Mouse (Mus musculus): ENCODE results near the gene Dnajc13. TPM values are rescaled to one million over a fixed set of nuclear protein-coding genes. Genes with fewer than 3 reads are reported as not detected.

Dnajc13 gene
- polyA plus RNA-seq, 1 experiment from 2014 or later: 10.6 TPM

DNA sequence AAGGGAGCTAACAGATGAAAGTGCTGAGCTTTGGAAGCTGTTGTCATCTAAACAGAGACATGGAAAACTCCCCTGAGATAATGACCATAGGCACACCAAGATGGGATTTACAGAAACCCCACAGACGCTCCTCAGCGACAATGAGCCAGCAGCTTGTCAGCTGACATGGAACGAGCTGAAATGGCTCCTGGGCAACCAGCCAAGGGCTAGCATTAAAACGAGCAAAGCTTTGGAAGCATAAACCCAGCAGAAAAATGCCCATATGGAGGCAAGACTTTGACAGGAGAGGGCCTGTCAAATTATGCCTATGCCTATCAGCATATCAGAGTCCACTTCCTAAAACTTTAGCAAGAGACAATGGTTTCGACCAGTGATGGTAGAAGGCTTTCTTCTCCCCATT is 27.0 kb downstream of the Dnajc13 start:
- TF ChIP-seq EP300 (IDR thresholded peaks at IDR 0.05) (no peak), CTCF (IDR thresholded peaks at IDR 0.05) (no peak)
- no peaks in the 10 kb centered on the region for H3K27me3 ChIP-seq (replicated peaks; ENCODE audit: insufficient read depth, low read length)
- no peak for ATAC-seq
- no peak overlapping the region for H3K9ac ChIP-seq (replicated peaks; ENCODE audit: low read depth)
- H3K27ac ChIP-seq (ENCODE audit: low read length): no peak overlapping the region
- no peak overlapping the region for H3K4me2 ChIP-seq (replicated peaks; ENCODE audit: low read depth, low read length)
- no peak overlapping the region for H3K4me3 ChIP-seq (ENCODE audit: low read depth, low read length)
- peaks cover 27% of the 10 kb centered on the region for H3K36me3 ChIP-seq (ENCODE audit: insufficient read depth, low read length)
- WGBS: 48% methylated on average over 5 of the region's 5 CpGs
- H3K4me1 ChIP-seq (ENCODE audit: insufficient read depth, low read depth, low read length): no peaks in the 10 kb centered on the region
- no peak for DNase-seq (ENCODE audit: low spot score)
- H3K9me3 ChIP-seq (ENCODE audit: low read length): no peaks in the 10 kb centered on the region

DNA sequence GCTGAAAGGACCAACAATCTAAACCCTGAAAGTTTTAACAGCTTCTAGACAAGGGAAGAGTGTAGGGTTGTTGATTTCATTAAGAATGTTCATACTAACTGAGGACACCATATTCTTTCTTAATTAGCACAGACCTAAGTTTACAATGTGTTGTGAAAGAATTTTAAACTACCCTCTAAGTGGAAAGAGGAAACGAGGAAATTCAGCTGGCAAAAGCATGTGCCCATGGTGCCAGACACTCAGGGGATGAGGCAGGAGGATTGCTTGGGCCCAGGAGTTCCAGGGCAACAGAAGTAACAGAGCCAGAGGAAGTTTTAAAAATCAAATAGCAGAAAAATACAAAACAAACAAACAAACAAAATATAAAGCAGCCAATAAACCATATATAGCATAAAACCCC is 28.9 kb downstream of the Dnajc13 start:
- peaks cover 43% of the 10 kb centered on the region for H3K36me3 ChIP-seq (ENCODE audit: insufficient read depth, low read length)
- H3K9me3 ChIP-seq (ENCODE audit: low read length): no peaks in the 10 kb centered on the region
- H3K4me2 ChIP-seq (replicated peaks; ENCODE audit: low read depth, low read length): no peak overlapping the region
- no peak overlapping the region for H3K9ac ChIP-seq (replicated peaks; ENCODE audit: low read depth)
- 81% methylated on average over 1 of the region's 1 CpGs for WGBS
- no peak overlapping the region for H3K4me3 ChIP-seq (ENCODE audit: low read depth, low read length)
- no peak for DNase-seq (ENCODE audit: low spot score)
- H3K27me3 ChIP-seq (replicated peaks; ENCODE audit: insufficient read depth, low read length): no peaks in the 10 kb centered on the region
- H3K27ac ChIP-seq (ENCODE audit: low read length): no peak overlapping the region
- no peaks in the 10 kb centered on the region for H3K4me1 ChIP-seq (ENCODE audit: insufficient read depth, low read depth, low read length)
- TF ChIP-seq CTCF (IDR thresholded peaks at IDR 0.05) (no peak), EP300 (IDR thresholded peaks at IDR 0.05) (no peak)
- no peak for ATAC-seq

DNA sequence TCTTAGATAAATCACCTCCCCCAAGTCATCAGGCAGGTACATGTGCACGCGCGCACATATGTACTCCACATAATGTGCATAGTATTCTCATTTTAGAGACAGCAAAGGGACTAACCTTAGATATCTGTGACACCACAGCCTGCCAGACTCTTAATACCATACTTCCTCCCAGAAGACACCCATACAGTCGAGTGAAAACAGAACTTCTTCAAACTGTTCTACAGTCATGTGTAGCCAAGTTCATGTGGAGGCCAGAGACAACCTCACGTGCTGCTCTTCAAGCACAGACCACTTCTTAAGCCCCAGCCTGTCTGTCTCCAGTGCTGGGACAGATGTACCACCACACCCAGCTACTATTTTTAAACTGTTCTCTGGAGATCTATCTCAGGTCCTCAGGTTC is 29.7 kb downstream of the Dnajc13 start:
- H3K4me3 ChIP-seq (ENCODE audit: low read depth, low read length): no peak overlapping the region
- no peaks in the 10 kb centered on the region for H3K27me3 ChIP-seq (replicated peaks; ENCODE audit: insufficient read depth, low read length)
- no peaks in the 10 kb centered on the region for H3K9me3 ChIP-seq (ENCODE audit: low read length)
- no peak overlapping the region for H3K27ac ChIP-seq (ENCODE audit: low read length)
- no peak overlapping the region for H3K9ac ChIP-seq (replicated peaks; ENCODE audit: low read depth)
- no peak for TF ChIP-seq CTCF (IDR thresholded peaks at IDR 0.05)
- no peak for TF ChIP-seq EP300 (IDR thresholded peaks at IDR 0.05)
- H3K4me1 ChIP-seq (ENCODE audit: insufficient read depth, low read depth, low read length): no peaks in the 10 kb centered on the region
- peaks cover 50% of the 10 kb centered on the region for H3K36me3 ChIP-seq (ENCODE audit: insufficient read depth, low read length)
- ATAC-seq (no peak), DNase-seq (ENCODE audit: low spot score) (no peak)
- 89% methylated on average over 5 of the region's 5 CpGs for WGBS
- no peak overlapping the region for H3K4me2 ChIP-seq (replicated peaks; ENCODE audit: low read depth, low read length)

DNA sequence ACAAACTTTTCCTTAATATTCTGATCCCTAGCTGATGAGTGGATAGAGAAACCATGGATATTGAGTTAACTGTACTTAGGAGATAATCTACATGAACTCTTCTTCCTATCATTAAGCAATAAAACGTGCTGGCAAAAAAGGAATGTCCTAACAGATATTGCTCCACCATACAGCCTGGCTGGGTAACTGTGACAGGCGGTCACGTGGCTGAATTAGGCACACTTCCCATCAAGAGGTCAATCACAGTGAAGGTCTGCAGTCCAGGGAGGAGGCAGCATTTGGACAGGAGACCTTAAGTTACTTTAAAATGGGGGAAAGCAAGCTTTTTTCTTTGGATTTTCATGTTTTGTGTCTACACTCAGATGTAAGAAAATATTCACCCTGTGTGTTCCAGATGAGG is 30.7 kb downstream of the Dnajc13 start:
- DNase-seq (ENCODE audit: low spot score): peak; percentile 12

DNA sequence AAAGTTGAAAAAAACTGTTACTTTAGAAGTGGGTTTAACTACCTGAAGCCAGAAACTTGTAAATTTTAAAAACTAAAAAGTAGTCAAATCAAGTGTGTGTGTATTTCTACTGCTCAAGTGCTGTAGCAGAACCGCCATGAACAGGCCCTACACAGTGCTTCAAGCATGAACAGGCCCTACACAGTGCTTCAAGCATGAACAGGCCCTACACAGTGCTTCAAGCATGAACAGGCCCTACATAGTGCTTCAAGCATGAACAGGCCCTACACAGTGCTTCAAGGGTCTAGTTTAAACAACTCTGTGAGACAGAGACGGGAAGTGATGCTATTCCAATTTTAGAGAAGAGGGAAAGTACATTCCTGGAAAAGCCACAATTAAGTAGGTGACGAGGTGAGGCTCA is 51.3 kb downstream of the Dnajc13 start:
- H3K36me3 ChIP-seq (ENCODE audit: insufficient read depth, low read length): peaks cover 24% of the 10 kb centered on the region

More for the DNA sequence above, 30.7 kb downstream of the Dnajc13 start:
- 86% methylated on average over 3 of the region's 3 CpGs for WGBS
- no peaks in the 10 kb centered on the region for H3K9me3 ChIP-seq (ENCODE audit: low read length)
- no peak for ATAC-seq
- H3K4me1 ChIP-seq (ENCODE audit: insufficient read depth, low read depth, low read length): no peaks in the 10 kb centered on the region
- H3K9ac ChIP-seq (replicated peaks; ENCODE audit: low read depth): no peak overlapping the region
- peaks cover 48% of the 10 kb centered on the region for H3K36me3 ChIP-seq (ENCODE audit: insufficient read depth, low read length)
- H3K4me2 ChIP-seq (replicated peaks; ENCODE audit: low read depth, low read length): no peak overlapping the region
- no peak overlapping the region for H3K4me3 ChIP-seq (ENCODE audit: low read depth, low read length)
- no peaks in the 10 kb centered on the region for H3K27me3 ChIP-seq (replicated peaks; ENCODE audit: insufficient read depth, low read length)
- no peak for TF ChIP-seq CTCF (IDR thresholded peaks at IDR 0.05)
- TF ChIP-seq EP300 (IDR thresholded peaks at IDR 0.05): no peak
- H3K27ac ChIP-seq (ENCODE audit: low read length): no peak overlapping the region

DNA sequence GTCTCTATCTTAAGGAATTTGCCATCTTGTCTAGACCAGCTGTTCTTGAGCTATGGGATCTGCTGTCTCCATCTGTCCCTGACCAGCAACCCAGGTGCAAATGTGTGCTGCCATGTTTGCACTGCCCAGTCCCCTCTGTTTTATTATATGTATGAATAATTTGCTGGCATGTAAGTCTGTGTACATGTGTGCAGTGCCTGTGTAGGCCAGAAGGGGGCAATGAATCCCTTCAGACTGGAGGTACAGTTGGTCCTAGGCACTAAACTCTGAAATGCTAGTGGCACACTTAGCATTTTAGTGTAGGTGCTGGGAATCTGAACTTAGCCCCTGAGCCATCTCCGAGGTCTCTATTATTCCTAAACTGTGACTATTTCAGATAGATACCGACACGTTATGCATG is 58.9 kb downstream of the Dnajc13 start:
- DNase-seq (ENCODE audit: low spot score) (peak; percentile 60), ATAC-seq (no peak; the same call in 1 of the 2 replicates)
- TF ChIP-seq CTCF (IDR thresholded peaks at IDR 0.05): peak; percentile 78
- no peak for TF ChIP-seq EP300 (IDR thresholded peaks at IDR 0.05)
- no peaks in the 10 kb centered on the region for H3K27me3 ChIP-seq (replicated peaks; ENCODE audit: insufficient read depth, low read length)
- peaks cover 38% of the 10 kb centered on the region for H3K36me3 ChIP-seq (ENCODE audit: insufficient read depth, low read length)
- WGBS: 95% methylated on average over 3 of the region's 3 CpGs
- no peak overlapping the region for H3K4me2 ChIP-seq (replicated peaks; ENCODE audit: low read depth, low read length)
- no peak overlapping the region for H3K9ac ChIP-seq (replicated peaks; ENCODE audit: low read depth)
- no peaks in the 10 kb centered on the region for H3K9me3 ChIP-seq (ENCODE audit: low read length)
- no peak overlapping the region for H3K4me3 ChIP-seq (ENCODE audit: low read depth, low read length)
- no peaks in the 10 kb centered on the region for H3K4me1 ChIP-seq (ENCODE audit: insufficient read depth, low read depth, low read length)
- no peak overlapping the region for H3K27ac ChIP-seq (ENCODE audit: low read length)

More for the DNA sequence above, 51.3 kb downstream of the Dnajc13 start:
- no peak overlapping the region for H3K4me3 ChIP-seq (ENCODE audit: low read depth, low read length)
- peak; percentile 90 for ATAC-seq
- H3K27ac ChIP-seq (ENCODE audit: low read length): no peak overlapping the region
- no peak overlapping the region for H3K4me2 ChIP-seq (replicated peaks; ENCODE audit: low read depth, low read length)
- H3K9ac ChIP-seq (replicated peaks; ENCODE audit: low read depth): no peak overlapping the region
- DNase-seq (ENCODE audit: low spot score): peak; percentile 39
- TF ChIP-seq EP300 (IDR thresholded peaks at IDR 0.05) (no peak), CTCF (IDR thresholded peaks at IDR 0.05) (no peak)
- H3K27me3 ChIP-seq (replicated peaks; ENCODE audit: insufficient read depth, low read length): no peaks in the 10 kb centered on the region
- no peaks in the 10 kb centered on the region for H3K4me1 ChIP-seq (ENCODE audit: insufficient read depth, low read depth, low read length)
- H3K9me3 ChIP-seq (ENCODE audit: low read length): no peaks in the 10 kb centered on the region
- WGBS: 64% methylated on average over 3 of the region's 3 CpGs

DNA sequence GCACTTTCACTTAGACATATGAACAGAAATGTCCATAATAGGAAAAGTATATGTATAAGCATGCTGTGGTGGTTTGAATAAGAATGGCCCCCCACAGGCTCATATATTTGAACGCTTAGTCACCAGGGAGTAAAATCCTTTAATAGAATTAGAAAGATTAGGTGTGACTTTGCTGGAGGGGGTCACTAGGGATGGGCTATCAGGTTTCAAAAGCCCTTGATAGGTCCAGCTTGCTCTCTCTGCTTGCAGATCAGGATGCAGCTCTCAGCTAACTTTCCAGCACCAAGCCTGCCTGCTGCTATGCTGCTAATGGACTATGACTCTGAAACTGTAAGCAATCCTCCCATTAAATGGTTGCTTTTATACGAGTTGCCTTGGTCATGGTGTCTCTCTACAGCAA is 68.2 kb downstream of the Dnajc13 start:
- no peak overlapping the region for H3K4me2 ChIP-seq (replicated peaks; ENCODE audit: low read depth, low read length)
- no peak overlapping the region for H3K9ac ChIP-seq (replicated peaks; ENCODE audit: low read depth)
- no peaks in the 10 kb centered on the region for H3K9me3 ChIP-seq (ENCODE audit: low read length)
- DNase-seq (ENCODE audit: low spot score) (no peak), ATAC-seq (no peak)
- no peaks in the 10 kb centered on the region for H3K27me3 ChIP-seq (replicated peaks; ENCODE audit: insufficient read depth, low read length)
- 57% methylated on average over 2 of the region's 2 CpGs for WGBS
- H3K4me3 ChIP-seq (ENCODE audit: low read depth, low read length): no peak overlapping the region
- no peak overlapping the region for H3K27ac ChIP-seq (ENCODE audit: low read length)
- H3K4me1 ChIP-seq (ENCODE audit: insufficient read depth, low read depth, low read length): no peaks in the 10 kb centered on the region
- H3K36me3 ChIP-seq (ENCODE audit: insufficient read depth, low read length): peaks cover 25% of the 10 kb centered on the region
- TF ChIP-seq CTCF (IDR thresholded peaks at IDR 0.05) (no peak), EP300 (IDR thresholded peaks at IDR 0.05) (no peak)

Measured in lung, postnatal 0 days (tissue).